In the genomic region with DNA sequence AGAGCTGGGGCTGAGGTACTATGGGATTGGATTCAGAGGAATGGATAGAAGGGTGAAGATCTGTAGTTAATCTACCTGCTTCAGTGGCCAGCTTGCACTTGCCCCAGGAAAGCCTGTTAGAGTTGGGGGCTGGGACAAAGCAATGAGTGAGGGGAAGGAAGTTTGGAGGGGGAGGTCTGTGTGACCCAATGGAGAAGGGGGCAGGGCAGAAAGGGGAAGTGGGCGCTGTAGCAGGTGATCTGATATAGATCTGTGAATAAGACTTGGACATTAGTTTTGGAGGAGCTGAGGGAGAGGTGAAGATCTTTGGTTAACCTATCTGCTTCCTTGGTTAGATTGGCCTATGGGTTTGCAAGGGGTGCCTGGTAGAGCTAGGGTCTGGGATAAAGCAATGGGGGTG, we compare ENCODE assay signal across 26 mouse cellular contexts. TPM values are rescaled to one million over a fixed set of nuclear protein-coding genes. Genes with fewer than 3 reads are reported as not detected.
DNase-seq lines count a peak whose midpoint lies in the region; ATAC-seq lines count a peak whose summit lies in the region.
"Had no signal": no experiment of that assay in that cellular context is flagged by ENCODE, and none has a peak within 500 bp of the region (broad histone marks: within the 10 kb centered on the region; RNA-seq: fewer than 3 reads in every experiment).

No protein-coding gene starts in this region.

- DNase-seq in 416B (ENCODE audit: low read depth), result peak; percentile 30
- DNase-seq in A20 (ENCODE audit: low read depth, low spot score), result peak; percentile 23
- no peak for DNase-seq in frontal cortex, postnatal 36 days (ENCODE audit: low spot score in 2 of 2)
- DNase-seq in MN1 (ENCODE audit: low spot score), result no peak
- DNase-seq: adrenal gland, adult 8-10 months; adrenal gland, postnatal 25 days; cerebellum, adult 18-20 months; cerebellum, adult 9-10 months; cerebellum, postnatal 14 days; gastrocnemius, adult 2 months; gastrocnemius, postnatal 14 days; heart, adult 18-20 months; heart, postnatal 10 days; heart, postnatal 36 days had no signal

- no peak overlapping the region for H3K4me2 ChIP-seq in forebrain, embryonic 12.5 days
- H3K4me2 ChIP-seq: embryonic facial prominence, embryonic 12.5 days; embryonic facial prominence, embryonic 15.5 days; heart, embryonic 12.5 days; heart, embryonic 15.5 days; hindbrain, embryonic 14.5 days had no signal

- peak; percentile 56 to 67; a peak in 3 of 4 replicates for ATAC-seq in hematopoietic stem cell, adult 5-6 weeks (replicated peaks in 1 of 2; ENCODE audit: insufficient read depth in 1 of 2, low FRiP score in 2 of 2, low TSS enrichment in 1 of 2, low read depth in 1 of 2, poor library complexity in 2 of 2, severe bottlenecking in 2 of 2)
- no peak for ATAC-seq in forebrain, embryonic 12.5 days (ENCODE audit: low FRiP score)
- ATAC-seq: activated CD4-positive, CD25-positive, alpha-beta regulatory T cell, adult 4 months; forebrain, embryonic 16.5 days; hindbrain, postnatal 0 days; inflammation-experienced regulatory T-cells, adult 6 months; intestine, embryonic 16.5 days had no signal

- H3K9me3 ChIP-seq in forebrain, embryonic 12.5 days, result no peaks in the 10 kb centered on the region
- H3K9me3 ChIP-seq: embryonic facial prominence, embryonic 12.5 days; embryonic facial prominence, embryonic 15.5 days; heart, embryonic 12.5 days; heart, embryonic 15.5 days had no signal

- H3K27me3 ChIP-seq in forebrain, embryonic 12.5 days, result peaks cover 21% of the 10 kb centered on the region
- H3K27me3 ChIP-seq: embryonic facial prominence, embryonic 12.5 days; embryonic facial prominence, embryonic 15.5 days; heart, embryonic 12.5 days; heart, embryonic 15.5 days had no signal

- no peak overlapping the region for H3K4me3 ChIP-seq in forebrain, embryonic 12.5 days (replicated peaks)
- H3K4me3 ChIP-seq: embryonic facial prominence, embryonic 12.5 days; embryonic facial prominence, embryonic 15.5 days; gastrocnemius, adult 2 months; heart, embryonic 12.5 days; heart, embryonic 15.5 days had no signal

- H3K27ac ChIP-seq in forebrain, embryonic 12.5 days, result no peak overlapping the region
- H3K27ac ChIP-seq: embryonic facial prominence, embryonic 12.5 days; embryonic facial prominence, embryonic 15.5 days; gastrocnemius, adult 2 months; heart, embryonic 15.5 days; hindbrain, embryonic 14.5 days; hindbrain, postnatal 0 days had no signal

- WGBS in forebrain, embryonic 12.5 days, result 95% methylated on average over 1 of the region's 1 CpGs

- no peaks in the 10 kb centered on the region for H3K36me3 ChIP-seq in forebrain, embryonic 12.5 days (replicated peaks)
- H3K36me3 ChIP-seq: embryonic facial prominence, embryonic 12.5 days; embryonic facial prominence, embryonic 15.5 days; heart, embryonic 12.5 days; heart, embryonic 15.5 days had no signal

- peaks cover 10% of the 10 kb centered on the region; the same call in 1 of the 2 replicates for H3K4me1 ChIP-seq in forebrain, embryonic 12.5 days
- H3K4me1 ChIP-seq: embryonic facial prominence, embryonic 12.5 days; embryonic facial prominence, embryonic 15.5 days; heart, embryonic 15.5 days had no signal

- no peak overlapping the region for H3K9ac ChIP-seq in forebrain, embryonic 12.5 days
- H3K9ac ChIP-seq: embryonic facial prominence, embryonic 12.5 days; embryonic facial prominence, embryonic 15.5 days; heart, embryonic 12.5 days; heart, embryonic 15.5 days; hindbrain, embryonic 14.5 days had no signal

RNA-seq across cellular contexts. Expression of a gene that starts 20.2 kb away (rescaled TPM):
- 17.5 and 21.6 TPM in 2 replicates for total RNA-seq in hematopoietic stem cell, adult 5-6 weeks (2017)
- 24.9 and 27.1 TPM in 2 replicates for polyA plus RNA-seq in forebrain, embryonic 12.5 days (2016; fragmentation: Nextera tagmentation; extraction: Ambion mirVana)

Comparison
In these comparisons a context has a peak if more than half of its experiments do, and no peak if none do; other contexts are left out.
1. DNase-seq: peak in 416B (single experiment) and A20 (single experiment); none in frontal cortex, postnatal 36 days (0 of 2) and MN1 (single experiment).